Mouse (Mus musculus) hindbrain, embryonic 11.5 days (tissue): ENCODE measurements around the gene Casp9. TPM values are rescaled to one million over a fixed set of nuclear protein-coding genes. Genes with fewer than 3 reads are reported as not detected.

Experiments
- ATAC-seq: fragments of 200-750 bp; cut with Nextera tagmentation; 2 replicates; pipeline ENCODE4 v1.8.0; 2017; ENCODE audit warnings: mild to moderate bottlenecking, moderate TSS enrichment, moderate library complexity; ENCODE audit not compliant: low FRiP score
- DNase-seq: peaks from one replicate; pipeline ENCODE4 v3.0.0-alpha.2; 2015; ENCODE audit warnings: low spot score
- H3K27ac ChIP-seq: fragments of 300-500 bp; sonication (generic); 2 replicates; pipeline ENCODE4 v1.5.1; 2014; ENCODE audit warnings: mild to moderate bottlenecking, low read depth, low read length
- H3K27me3 ChIP-seq: fragments of 300-500 bp; sonication (generic); 2 replicates; pipeline ENCODE4 v1.6.1; 2014; ENCODE audit warnings: mild to moderate bottlenecking, low read length, moderate library complexity, mixed read lengths; ENCODE audit not compliant: control insufficient read depth, insufficient read depth
- H3K36me3 ChIP-seq: fragments of 300-500 bp; sonication (generic); 2 replicates; pipeline ENCODE4 v1.6.1; 2014; ENCODE audit warnings: mild to moderate bottlenecking, low read length, moderate library complexity, mixed read lengths; ENCODE audit not compliant: control insufficient read depth, insufficient read depth
- H3K4me1 ChIP-seq: fragments of 300-500 bp; sonication (generic); replicated peaks from 2 replicates; pipeline ENCODE4 v1.6.1; 2014; ENCODE audit warnings: low read length, mixed read lengths; ENCODE audit not compliant: control insufficient read depth, insufficient read depth
- H3K4me2 ChIP-seq: fragments of 300-500 bp; sonication (generic); replicated peaks from 2 replicates; pipeline ENCODE4 v1.6.1; 2014; ENCODE audit warnings: mild to moderate bottlenecking, low read depth, low read length
- H3K4me3 ChIP-seq: fragments of 300-500 bp; sonication (generic); 2 replicates; pipeline ENCODE4 v1.5.1; 2014; ENCODE audit warnings: low read depth, low read length
- H3K9ac ChIP-seq: fragments of 300-500 bp; sonication (generic); 2 replicates; pipeline ENCODE4 v1.6.1; 2014; ENCODE audit warnings: low read depth, low read length
- H3K9me3 ChIP-seq: fragments of 300-500 bp; sonication (generic); 2 replicates; pipeline ENCODE4 v1.6.1; 2016; ENCODE audit warnings: low read length; ENCODE audit not compliant: control insufficient read depth
- WGBS: fragments of 180-500 bp; shearing (Covaris S2); extraction: QIAGEN DNeasy Blood & Tissue Kit; methylation state at CpG from one replicate; pipeline ENCODE4 v1.1.7; 2014; 5-methylcytosine and 5-hydroxymethylcytosine counted together
- polyA plus RNA-seq: library from polyadenylated mRNA; unstranded; fragments of >200 nt; fragmentation: Nextera tagmentation; extraction: Ambion mirVana; gene quantifications from 2 replicates; pipeline ENCODE4 v1.2.1, GENCODE M21; 2014

The Casp9 gene
- polyA plus RNA-seq, 1 experiment from 2014 or later: 17.3 TPM

DNA sequence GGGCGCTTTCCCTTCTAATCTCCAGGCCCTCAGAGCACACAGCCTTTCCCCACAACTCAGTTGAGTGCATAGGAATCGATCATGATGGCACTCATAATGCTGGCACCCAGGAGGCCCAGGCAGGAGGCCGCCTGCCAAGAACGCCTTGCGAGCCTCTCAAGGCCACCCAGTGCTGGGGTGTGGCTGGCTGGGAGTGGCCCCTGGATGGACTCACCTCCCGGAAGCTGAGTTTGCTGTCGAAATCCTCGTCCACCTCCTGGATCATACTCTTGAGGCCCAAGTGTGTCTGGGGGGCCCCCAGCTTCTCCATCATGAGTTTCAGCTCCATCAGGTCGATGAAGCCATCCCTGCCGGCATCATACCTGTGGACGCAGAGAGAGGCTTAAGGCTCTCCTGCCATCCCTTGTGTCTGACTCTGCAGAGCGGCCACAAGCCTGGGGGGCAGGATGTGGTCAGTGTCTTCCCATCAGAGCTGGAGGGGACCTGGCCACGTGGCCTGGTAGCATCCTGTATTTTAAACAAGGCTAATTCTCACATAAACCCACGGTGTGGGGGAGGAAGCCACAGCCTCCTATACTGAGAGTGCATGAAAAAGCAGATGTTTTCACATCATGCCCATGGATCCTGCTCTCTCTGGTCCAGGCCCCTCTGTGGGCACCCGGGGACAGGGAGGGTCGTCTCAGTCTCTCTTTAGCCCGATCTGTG lies 68.3 kb downstream of the Casp9 start:
- Histone ChIP-seq H3K36me3 (no peaks in the 10 kb centered on the region), H3K27ac (no peak overlapping the region), H3K4me2 (no peak overlapping the region), H3K9me3 (no peaks in the 10 kb centered on the region), H3K4me1 (no peaks in the 10 kb centered on the region), H3K27me3 (no peaks in the 10 kb centered on the region), H3K4me3 (no peak overlapping the region), H3K9ac (no peak overlapping the region)
- 90% methylated on average over 17 of the region's 17 CpGs for WGBS
- ATAC-seq (no peak), DNase-seq (no peak)

DNA sequence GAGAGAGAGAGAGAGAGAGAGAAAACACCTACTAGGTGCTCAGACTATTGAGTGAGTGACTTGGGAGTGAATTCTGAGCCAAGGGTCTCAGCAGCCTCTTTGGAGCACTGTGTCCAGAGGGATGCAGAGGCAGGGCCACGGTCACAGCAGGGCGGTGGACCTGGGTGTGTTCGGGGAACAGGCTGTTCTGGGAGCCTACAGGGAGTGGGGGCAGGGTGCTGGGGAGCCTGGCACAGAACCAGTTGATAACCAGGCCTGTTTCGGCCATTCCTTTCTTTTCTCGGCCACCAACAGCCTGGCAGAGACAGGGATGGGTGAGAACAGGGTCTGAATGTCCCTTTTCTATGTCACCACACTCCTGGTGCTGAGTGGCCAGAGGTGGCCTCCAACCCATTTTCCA lies 69.5 kb downstream of the Casp9 start:
- DNase-seq (no peak), ATAC-seq (no peak)
- Histone ChIP-seq H3K4me1 (peaks cover 3% of the 10 kb centered on the region; the same call in 1 of the 2 replicates), H3K4me2 (no peak overlapping the region), H3K36me3 (no peaks in the 10 kb centered on the region), H3K9ac (no peak overlapping the region), H3K4me3 (no peak overlapping the region), H3K9me3 (no peaks in the 10 kb centered on the region), H3K27ac (no peak overlapping the region), H3K27me3 (no peaks in the 10 kb centered on the region)
- 79% methylated on average over 5 of the region's 5 CpGs for WGBS

DNA sequence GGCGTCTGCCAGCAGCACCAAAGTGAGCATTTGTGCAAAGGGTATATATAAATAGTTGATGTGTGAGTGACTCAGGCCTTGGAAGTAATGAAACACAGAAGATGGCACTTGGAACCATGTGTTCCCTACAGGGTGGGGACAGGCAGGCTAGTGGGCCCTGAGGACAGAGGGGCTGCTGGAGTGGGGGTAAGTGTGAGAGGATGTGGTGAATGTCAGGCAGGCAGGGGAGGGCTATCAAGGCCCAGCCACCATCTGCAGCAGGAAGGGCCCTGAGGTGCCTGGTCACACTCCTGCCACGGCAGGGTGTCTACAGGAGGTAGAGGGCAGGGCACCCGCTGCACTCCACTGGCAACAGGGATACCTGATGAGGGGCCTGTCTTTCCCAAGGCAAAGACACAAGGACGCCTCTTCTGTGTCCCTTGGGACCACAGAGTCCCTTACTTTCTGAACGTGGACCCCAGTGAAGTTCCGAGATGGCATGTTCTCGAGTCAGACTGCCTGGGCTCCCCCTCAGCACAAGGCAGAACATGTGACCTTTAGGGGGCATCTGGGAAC lies 70.4 kb downstream of the Casp9 start:
- Histone ChIP-seq H3K27ac (no peak overlapping the region), H3K4me2 (no peak overlapping the region), H3K36me3 (no peaks in the 10 kb centered on the region), H3K27me3 (no peaks in the 10 kb centered on the region), H3K4me1 (peaks cover 3% of the 10 kb centered on the region; the same call in 1 of the 2 replicates), H3K9ac (no peak overlapping the region), H3K4me3 (no peak overlapping the region), H3K9me3 (no peaks in the 10 kb centered on the region)
- DNase-seq (no peak), ATAC-seq (no peak)
- 89% methylated on average over 7 of the region's 7 CpGs for WGBS

DNA sequence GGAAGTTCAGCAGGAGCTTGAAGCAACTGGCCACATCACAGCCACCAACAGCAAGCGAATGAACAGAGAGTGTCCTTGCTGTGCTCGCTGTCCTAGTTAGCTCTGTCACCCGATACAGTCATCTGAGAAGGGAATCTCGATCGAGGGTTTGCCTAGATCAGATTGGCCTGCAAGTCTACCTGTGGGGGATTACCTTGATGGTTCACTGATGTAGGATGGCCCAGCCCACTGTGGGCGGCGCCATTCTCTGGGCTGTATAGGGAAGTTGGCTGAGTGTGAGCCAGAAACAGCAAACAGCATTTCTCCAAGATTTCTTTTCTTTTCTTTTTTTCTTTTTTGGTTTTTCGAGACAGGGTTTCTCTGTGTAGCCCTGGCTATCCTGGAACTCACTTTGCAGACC lies 71.1 kb downstream of the Casp9 start:
- Histone ChIP-seq H3K4me3 (no peak overlapping the region), H3K9me3 (no peaks in the 10 kb centered on the region), H3K36me3 (no peaks in the 10 kb centered on the region), H3K4me1 (peaks cover 3% of the 10 kb centered on the region; the same call in 1 of the 2 replicates), H3K9ac (no peak overlapping the region), H3K4me2 (no peak overlapping the region), H3K27ac (no peak overlapping the region), H3K27me3 (no peaks in the 10 kb centered on the region)
- DNase-seq (no peak), ATAC-seq (no peak)
- 89% methylated on average over 8 of the region's 8 CpGs for WGBS

DNA sequence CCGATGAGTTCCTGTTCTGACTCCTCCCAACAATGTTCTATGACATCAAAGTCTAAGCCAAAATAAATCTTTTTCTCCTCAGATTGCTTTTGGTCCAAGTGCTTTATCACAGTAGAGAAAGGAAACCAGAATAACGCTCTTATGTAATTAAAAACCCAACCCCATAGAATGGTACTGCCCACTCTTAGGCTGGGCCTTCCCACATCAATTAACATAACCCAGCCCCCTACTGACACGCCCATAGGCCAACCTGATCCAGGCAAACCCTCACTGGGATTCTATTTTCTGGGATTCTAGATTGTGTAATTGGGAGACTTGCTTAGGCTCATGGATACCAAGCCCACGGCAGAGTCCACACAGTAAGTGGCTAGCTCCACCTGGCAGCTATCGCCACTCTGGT lies 71.6 kb downstream of the Casp9 start:
- H3K4me2 ChIP-seq: no peak overlapping the region
- peaks cover 3% of the 10 kb centered on the region; the same call in 1 of the 2 replicates for H3K4me1 ChIP-seq
- WGBS: 93% methylated on average over 5 of the region's 5 CpGs
- DNase-seq (no peak), ATAC-seq (no peak)
- no peak overlapping the region for H3K27ac ChIP-seq
- no peaks in the 10 kb centered on the region for H3K36me3 ChIP-seq
- H3K9ac ChIP-seq: no peak overlapping the region
- no peaks in the 10 kb centered on the region for H3K9me3 ChIP-seq
- H3K27me3 ChIP-seq: no peaks in the 10 kb centered on the region
- H3K4me3 ChIP-seq: no peak overlapping the region

Other genes with a start within 250 kb of the Casp9 start
- 29.1 and 31.1 TPM in 2 replicates for gene Fblim1, start 187.5 kb upstream of the Casp9 start, polyA plus RNA-seq
- 0.33 and 0.52 TPM in 2 replicates for gene Tmem82, start 175.0 kb upstream of the Casp9 start, polyA plus RNA-seq
- not detected in 2 replicates for gene Slc25a34, start 169.8 kb upstream of the Casp9 start, polyA plus RNA-seq
- gene Plekhm2, start 128.7 kb upstream of the Casp9 start, polyA plus RNA-seq: 2.5 and 3.0 TPM in 2 replicates
- gene Rsc1a1, start 108.0 kb upstream of the Casp9 start, polyA plus RNA-seq: 1.9 and 2.0 TPM in 2 replicates
- gene Ddi2, start 70.2 kb upstream of the Casp9 start, polyA plus RNA-seq: 15.0 and 18.9 TPM in 2 replicates
- gene Agmat, start 46.9 kb upstream of the Casp9 start, polyA plus RNA-seq: 0.14 TPM in 1 of 2 replicates, not detected in the other
- gene Dnajc16, start 2.7 kb upstream of the Casp9 start, polyA plus RNA-seq: 4.9 and 5.4 TPM in 2 replicates
- gene Cela2a, start 32.5 kb downstream of the Casp9 start, polyA plus RNA-seq: not detected in 2 replicates
- gene Ctrc, start 52.7 kb downstream of the Casp9 start, polyA plus RNA-seq: not detected in 2 replicates
- gene Efhd2, start 81.3 kb downstream of the Casp9 start, polyA plus RNA-seq: 25.0 and 26.1 TPM in 2 replicates
- gene Fhad1, start 221.5 kb downstream of the Casp9 start, polyA plus RNA-seq: 3.5 and 4.0 TPM in 2 replicates